Mouse (Mus musculus) left cerebral cortex, adult 11 months (tissue): Measurements from ENCODE around the gene Col8a2.

ENCODE experiments used
- DNase-seq: peaks from one replicate; pipeline ENCODE4 v3.0.0; 2022; ENCODE audit warnings: low spot score

Gene Col8a2

DNA sequence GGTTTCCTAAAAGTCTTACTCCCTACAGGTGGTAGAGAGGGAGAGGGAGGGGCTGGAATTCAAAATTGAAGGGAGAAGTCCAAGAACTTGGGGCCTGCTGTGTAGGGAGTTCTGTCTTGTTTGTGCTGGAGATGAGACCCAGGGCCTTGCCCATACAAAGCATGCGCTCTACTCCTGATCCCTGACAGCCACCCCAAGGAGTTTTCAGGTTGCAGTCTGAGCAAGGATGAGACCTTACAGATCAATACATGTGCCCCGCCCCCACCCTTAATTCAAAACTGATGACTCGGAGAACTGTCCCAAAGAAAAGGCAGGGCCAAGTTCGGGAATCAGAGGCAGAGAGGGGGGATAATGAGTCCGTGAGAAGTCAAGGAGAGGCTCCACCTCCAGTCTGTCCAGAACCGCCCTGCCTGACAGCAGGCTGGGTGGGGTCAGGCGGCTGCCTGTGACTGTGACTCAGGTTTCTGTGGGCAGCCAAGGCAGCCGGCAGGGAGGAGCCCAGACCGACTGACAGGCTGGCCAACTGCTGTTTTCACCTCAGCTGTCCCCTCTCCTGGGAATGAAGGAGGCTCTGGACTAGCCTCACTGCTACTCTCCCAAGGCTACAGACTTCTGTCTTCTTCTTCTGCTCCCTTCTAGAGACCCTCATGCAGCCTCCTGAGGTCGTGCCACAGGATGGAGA is 25.9 kb upstream of the Col8a2 start:
- DNase-seq = no peak

DNA sequence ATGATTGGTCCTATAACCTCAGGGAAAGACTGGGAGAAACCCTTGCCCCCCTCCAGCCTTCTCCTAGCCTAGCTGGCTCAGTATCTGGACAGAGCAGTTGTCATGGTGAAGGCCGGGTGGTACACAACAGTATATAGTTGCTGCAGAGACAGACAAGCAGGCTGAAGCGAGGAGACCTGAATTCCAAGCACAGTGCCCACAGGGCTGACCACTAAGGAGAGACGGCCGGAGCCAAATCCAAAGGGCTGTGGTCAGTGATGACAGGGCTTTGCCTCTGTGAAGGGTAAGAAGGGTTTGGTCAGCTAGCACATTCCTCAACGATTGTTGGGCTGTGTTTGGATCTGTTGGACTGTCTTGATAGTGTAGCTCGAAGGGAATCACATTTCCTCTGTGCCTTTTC is 25.3 kb upstream of the Col8a2 start:
- DNase-seq = no peak

DNA sequence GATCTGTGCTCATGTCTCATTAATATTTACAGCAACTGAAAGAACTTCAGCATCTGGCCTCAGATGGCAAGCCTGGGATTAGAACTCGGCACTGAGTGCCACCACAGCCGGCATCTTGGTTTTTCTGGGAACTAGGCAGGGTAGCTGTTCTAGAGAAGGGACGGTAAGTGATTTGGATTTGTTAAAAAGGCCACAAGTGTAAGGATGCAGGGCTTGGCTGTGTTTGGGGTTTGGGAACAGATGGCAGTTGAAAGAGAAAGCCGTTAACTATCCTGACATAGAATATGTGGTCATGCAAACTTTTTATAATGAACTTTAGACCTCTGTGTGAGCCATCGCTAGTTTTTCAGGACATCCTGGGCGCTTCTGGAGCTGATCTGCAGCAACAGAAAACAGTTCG is 24.9 kb upstream of the Col8a2 start:
- DNase-seq = no peak

DNA sequence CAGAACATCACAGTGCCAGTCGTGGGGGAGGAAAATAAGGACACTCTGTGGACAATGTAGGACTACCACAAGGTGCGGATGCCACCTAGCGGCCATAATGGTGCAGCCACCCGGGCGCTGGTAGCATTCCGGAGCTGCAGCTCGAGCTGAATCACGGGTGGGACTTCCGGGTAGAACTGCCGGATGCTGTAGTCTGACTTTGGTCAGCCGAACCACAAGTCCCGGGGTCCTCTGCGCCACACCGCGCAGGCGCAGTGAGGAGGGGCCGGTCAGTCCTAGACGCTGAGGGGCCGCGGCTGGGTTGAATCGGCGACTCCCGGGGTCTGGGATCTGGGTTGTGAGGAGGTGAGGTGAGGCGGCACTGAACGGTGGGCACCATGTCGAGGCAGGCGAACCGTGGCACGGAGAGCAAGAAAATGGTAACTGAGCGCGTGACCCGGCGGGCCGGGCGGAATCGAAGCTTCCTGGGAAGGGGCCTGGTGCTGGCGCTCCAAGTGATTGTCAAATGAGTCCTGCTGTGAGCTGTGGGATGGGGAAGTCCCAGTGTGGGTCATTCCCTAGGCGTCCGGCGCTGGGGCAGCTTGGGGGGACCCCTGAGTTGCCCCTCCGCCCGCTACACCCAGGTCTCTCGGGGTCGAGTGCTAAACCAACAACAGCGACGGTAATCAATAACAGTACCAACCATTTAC is 24.3 kb upstream of the Col8a2 start, which contains the start of gene Trappc3:
Trappc3 (plus strand) TSS at position 207 of the 689 bp plus-strand sequence.
- DNase-seq = peak; percentile 99

GRCm38 (mm10) chr4:126269292-126269691 is 17.3 kb upstream of the Col8a2 start:
- no peak for DNase-seq

- DNase-seq = no peak
These were observed 12.8 kb upstream of the Col8a2 start for GRCm38 (mm10) chr4:126273753-126274152.

DNA sequence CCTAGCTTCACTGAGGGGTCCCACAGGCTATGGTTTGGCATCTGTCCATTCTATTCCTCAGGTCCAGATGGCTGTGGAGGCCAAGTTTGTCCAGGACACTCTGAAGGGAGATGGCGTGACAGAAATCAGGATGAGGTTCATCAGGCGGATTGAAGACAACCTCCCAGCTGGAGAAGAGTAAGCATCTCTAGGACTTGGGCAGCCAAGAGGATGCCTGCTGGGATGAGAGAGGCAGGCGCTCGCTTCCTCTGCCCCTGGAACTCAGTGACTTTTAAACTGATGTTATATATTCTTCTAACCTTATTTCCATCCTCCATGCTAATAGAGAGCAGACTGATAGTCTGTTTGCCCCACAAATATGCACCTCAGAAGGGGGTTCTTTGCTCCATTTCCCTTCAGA is 11.5 kb upstream of the Col8a2 start:
- DNase-seq = no peak

GRCm38 (mm10) chr4:126275681-126276131 is 10.9 kb upstream of the Col8a2 start:
- no peak for DNase-seq

GRCm38 (mm10) chr4:126277906-126278564 is 8.6 kb upstream of the Col8a2 start:
- no peak for DNase-seq

DNA sequence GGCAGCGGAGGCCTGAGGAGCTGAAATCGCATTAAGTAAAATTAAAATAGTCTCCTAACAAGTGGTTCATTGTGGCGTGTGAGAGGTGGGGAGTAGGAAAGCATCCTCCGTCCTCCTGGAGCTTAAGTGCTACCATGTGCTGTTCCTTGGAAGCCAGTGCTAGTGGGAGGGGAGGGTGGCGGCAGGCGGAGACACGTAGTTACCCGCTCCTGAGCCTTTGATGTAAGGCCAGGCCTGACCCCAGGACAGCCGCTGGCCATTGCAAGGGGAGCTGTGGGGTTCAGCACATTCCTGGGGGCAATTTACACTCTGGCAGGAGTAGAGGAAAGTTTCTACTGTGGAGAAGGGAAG is 8.1 kb upstream of the Col8a2 start:
- no peak for DNase-seq

DNA sequence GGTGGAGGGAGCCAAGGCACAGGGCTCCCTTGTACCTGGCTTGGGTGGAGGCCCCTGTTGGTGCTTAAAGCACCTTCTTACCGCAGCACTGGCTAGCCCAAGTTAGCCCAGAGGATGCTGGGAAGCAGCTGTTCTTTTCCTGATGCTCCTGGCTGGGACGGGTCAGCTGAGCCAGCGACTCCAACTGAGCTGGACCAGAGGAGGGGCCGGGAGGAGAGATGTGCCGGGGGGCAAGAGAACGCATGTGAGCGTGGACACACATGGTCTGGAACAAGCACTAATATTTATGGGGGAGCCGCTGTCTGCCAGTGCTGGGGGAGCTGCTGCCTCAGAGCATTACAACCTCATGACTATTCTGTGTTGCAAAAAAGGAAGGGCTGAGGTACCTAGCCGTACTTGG is 7.6 kb upstream of the Col8a2 start:
- no peak for DNase-seq

DNA sequence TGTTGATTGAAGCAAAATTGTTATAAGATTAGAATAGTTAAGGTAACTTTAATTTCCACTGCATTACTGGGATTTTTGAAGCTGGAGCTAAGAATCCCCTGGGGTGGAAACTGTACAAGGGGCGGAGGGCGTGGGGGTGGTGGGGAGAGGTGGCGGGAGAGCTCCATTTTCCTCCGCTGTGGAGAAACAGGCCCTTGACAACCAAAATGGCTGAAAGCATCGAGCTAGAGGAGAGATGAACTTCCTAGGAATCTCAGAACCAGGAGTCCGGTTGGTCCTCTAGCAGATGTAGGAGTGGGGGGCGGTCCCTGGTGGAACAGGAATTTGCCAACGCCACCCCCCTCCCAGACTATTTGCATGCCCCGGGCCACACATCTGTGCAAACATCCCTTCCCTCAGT is 4.9 kb upstream of the Col8a2 start:
- no peak for DNase-seq

GRCm38 (mm10) chr4:126283582-126283981 is 3.0 kb upstream of the Col8a2 start:
- DNase-seq = no peak

DNA sequence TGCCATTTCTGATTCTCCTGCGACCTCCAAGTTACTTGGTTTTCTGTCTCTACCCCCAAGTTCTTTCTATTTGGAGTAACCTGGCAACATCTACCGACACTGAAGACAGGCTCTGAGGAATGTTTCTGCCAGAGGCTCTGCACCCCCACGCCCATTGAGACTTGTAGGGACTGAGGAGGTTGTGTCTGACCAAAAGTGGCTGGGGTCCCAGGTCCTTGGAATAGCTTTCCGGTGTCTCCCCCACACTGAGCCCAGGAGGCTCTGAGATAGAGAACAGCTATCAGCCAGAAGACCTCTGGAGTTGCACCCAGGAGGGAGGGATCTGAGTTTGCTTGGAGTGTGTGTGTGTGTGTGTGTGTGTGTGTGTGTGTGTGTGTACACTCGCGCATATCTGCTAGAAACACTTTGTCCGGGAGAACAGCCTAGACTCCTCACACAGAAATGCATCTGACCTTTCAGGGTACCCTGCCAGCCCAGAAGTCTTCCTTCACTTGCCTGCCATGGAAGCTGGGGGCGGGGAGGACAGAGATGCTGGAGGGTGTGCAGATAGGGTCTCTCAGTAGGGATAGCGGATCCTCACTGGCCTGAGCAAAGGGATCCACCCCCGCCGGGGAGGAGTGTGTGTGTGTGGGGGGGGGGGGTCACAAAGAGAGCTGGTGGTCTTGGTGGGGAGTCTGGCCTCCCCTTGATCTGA is 856 bp downstream of the Col8a2 start:
- no peak for DNase-seq

- DNase-seq = no peak
These were observed 1.6 kb downstream of the Col8a2 start for GRCm38 (mm10) chr4:126288085-126288666.

DNA sequence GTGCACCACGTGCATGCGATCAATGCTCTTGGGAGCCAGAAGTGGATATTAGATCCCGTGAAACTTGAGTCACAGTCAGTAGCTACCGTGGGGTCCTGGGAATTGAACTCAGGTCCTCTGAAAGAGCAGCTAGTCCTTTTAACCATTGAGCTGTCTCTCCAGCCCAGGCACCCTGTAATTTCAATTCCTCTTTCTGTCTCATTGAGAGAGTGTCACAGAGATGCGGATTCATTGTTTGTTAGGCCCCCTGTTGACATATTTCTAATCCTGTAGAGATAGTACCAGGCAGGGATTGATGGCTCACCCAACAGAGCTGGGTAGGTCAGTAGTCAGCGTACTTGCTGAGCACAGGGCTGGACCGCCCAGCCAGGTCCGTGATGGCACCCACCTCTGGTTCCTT is 3.7 kb downstream of the Col8a2 start:
- DNase-seq = no peak

GRCm38 (mm10) chr4:126291196-126291595 is 4.6 kb downstream of the Col8a2 start:
- DNase-seq = no peak

DNA sequence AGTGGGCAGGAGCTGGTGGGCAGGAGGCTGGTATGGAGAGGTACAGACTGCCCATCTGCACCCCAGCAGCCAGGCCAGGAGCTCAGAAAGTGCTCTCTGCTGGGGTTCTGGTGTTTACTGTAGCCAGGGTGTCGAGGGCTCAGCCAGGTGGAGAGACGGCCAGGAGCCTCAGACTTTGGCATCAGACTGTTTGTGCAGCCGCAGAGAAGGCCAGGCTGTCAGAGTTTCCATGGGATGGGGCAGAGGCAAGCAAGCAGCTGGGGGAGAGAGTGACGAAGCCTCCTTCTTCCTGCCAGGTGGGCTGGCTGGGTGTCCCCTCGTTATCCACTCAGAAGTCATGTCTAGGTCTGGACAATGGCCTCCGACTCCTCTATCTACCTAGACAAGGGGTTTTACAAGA is 8.6 kb downstream of the Col8a2 start:
- DNase-seq = no peak

- DNase-seq = no peak
These were observed 9.3 kb downstream of the Col8a2 start for GRCm38 (mm10) chr4:126295937-126296336.

- no peak for DNase-seq
These were observed 10.1 kb downstream of the Col8a2 start for GRCm38 (mm10) chr4:126296617-126297101.

GRCm38 (mm10) chr4:126300916-126301583 is 14.5 kb downstream of the Col8a2 start:
- no peak for DNase-seq
